Mouse (Mus musculus) forebrain, postnatal 0 days (tissue): ENCODE results near the gene Rps6ka5. TPM values are rescaled to one million over a fixed set of nuclear protein-coding genes. Genes with fewer than 3 reads are reported as not detected.
A peak's percentile ranks its signal among the peaks of the same experiment; 100 is the strongest.

ENCODE experiments used
- ATAC-seq: fragments of 200-750 bp; cut with Nextera tagmentation; 2 replicates; pipeline ENCODE4 v1.8.0; 2017; ENCODE audit warnings: mild to moderate bottlenecking, moderate library complexity
- DNase-seq: peaks from one replicate; pipeline ENCODE4 v3.0.0-alpha.2; 2015
- H3K27ac ChIP-seq: fragments of 300-500 bp; sonication (generic); 2 replicates; pipeline ENCODE4 v1.5.1; 2014; ENCODE audit warnings: low read depth, mild to moderate bottlenecking, antibody characterized with exemption, low read length, moderate library complexity, mixed read lengths
- H3K27me3 ChIP-seq: fragments of 300-500 bp; sonication (generic); 2 replicates; pipeline ENCODE4 v1.6.1; 2014; ENCODE audit warnings: mild to moderate bottlenecking, low read length, mixed read lengths; ENCODE audit not compliant: insufficient read depth
- H3K36me3 ChIP-seq: fragments of 300-500 bp; sonication (generic); 2 replicates; pipeline ENCODE4 v1.6.1; 2014; ENCODE audit warnings: mild to moderate bottlenecking, moderate library complexity; ENCODE audit not compliant: insufficient read depth
- H3K4me1 ChIP-seq: fragments of 300-500 bp; sonication (generic); 2 replicates; pipeline ENCODE4 v1.6.1; 2014; ENCODE audit warnings: antibody characterized with exemption; ENCODE audit not compliant: insufficient read depth
- H3K4me2 ChIP-seq: fragments of 300-500 bp; sonication (generic); 2 replicates; pipeline ENCODE4 v1.6.1; 2014; ENCODE audit warnings: low read depth, mild to moderate bottlenecking, moderate library complexity
- H3K4me3 ChIP-seq: fragments of 300-500 bp; sonication (generic); 2 replicates; pipeline ENCODE4 v1.5.1; 2014; ENCODE audit warnings: low read depth, low read length, mixed read lengths
- H3K9ac ChIP-seq: fragments of 300-500 bp; sonication (generic); 2 replicates; pipeline ENCODE4 v1.6.1; 2014; ENCODE audit warnings: mild to moderate bottlenecking
- H3K9me3 ChIP-seq: fragments of 300-500 bp; sonication (generic); 2 replicates; pipeline ENCODE4 v1.6.1; 2016; ENCODE audit warnings: low read length
- CTCF ChIP-seq: sonication (generic); IDR thresholded peaks from 2 replicates; pipeline ENCODE4 v1.5.1; 2016; ENCODE audit warnings: antibody characterized with exemption, control low read depth, low read depth
- WGBS: fragments of 180-500 bp; shearing (Covaris S2); extraction: QIAGEN DNeasy Blood & Tissue Kit; methylation state at CpG from one replicate; pipeline ENCODE4 v1.1.7; 2014; 5-methylcytosine and 5-hydroxymethylcytosine counted together
- polyA plus RNA-seq: library from polyadenylated mRNA; unstranded; fragments of >200 nt; fragmentation: Nextera tagmentation; extraction: Ambion mirVana; gene quantifications from 2 replicates; pipeline ENCODE4 v1.2.1, GENCODE M21; 2015
- total RNA-seq: library from RNA; depleted of rRNA; stranded (reverse); fragments of >200 nt; gene quantifications from 2 replicates; pipeline ENCODE4 v1.2.3, GENCODE M21; 2014

Gene Rps6ka5
- total and polyA plus RNA-seq, 2 experiments from 2014 or later, result 8.7 to 29.5 TPM

DNA sequence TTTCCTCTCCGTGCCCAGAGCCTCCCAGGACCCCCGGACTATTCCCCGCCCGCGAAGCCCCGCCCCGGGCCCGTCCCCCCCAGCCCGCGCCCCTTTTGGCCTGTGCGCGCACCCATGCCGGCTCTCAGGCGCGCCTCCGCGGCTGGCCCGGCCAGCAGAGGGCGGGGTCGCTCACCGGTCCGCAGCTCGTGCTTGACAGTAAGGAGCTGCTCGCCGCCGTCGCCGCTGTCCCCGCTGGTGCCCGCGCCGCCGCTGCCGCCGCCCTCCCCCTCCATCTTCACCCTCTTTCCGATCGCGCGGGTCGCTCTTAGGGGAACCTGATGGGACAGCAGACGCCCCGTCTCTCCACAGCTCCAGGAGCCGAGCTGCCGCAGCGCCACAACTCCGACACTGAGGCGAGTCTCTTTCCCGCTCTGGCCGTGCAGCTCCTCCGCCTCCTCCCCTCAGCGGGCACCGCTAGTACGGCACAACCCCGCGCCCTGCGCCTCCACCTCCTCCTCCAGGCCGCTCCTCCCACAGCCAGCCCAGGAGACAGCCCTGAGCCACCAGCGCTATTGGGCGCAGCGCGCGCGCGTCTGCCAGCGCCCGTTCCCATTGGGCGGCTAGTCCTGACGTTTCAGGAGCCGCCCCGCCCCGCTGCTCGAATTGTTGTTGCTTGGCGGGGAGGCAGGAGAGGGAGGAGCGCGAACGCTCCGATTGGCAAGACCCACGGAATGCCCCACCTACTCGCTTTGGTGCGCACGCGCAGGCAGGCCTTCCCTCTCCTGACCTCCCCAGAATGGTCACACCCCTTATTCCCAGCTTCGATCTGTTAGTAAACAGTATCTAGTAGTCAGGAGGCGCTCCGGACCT lies 2.0 kb downstream of the Rps6ka5 start:
- ATAC-seq, result peak; percentile 99
- peak overlapping the region; percentile 84 for H3K4me3 ChIP-seq
- H3K9me3 ChIP-seq, result no peaks in the 10 kb centered on the region
- 1% methylated on average over 82 of the region's 85 CpGs for WGBS
- H3K4me1 ChIP-seq, result peaks cover 12% of the 10 kb centered on the region; the same call in 1 of the 2 replicates
- TF ChIP-seq CTCF, result peak; percentile 47
- peak overlapping the region; percentile 88 for H3K27ac ChIP-seq
- DNase-seq, result peak; percentile 100
- H3K27me3 ChIP-seq, result no peaks in the 10 kb centered on the region
- H3K4me2 ChIP-seq, result peak overlapping the region; percentile 74
- H3K36me3 ChIP-seq, result no peaks in the 10 kb centered on the region
- peak overlapping the region; percentile 77 for H3K9ac ChIP-seq

DNA sequence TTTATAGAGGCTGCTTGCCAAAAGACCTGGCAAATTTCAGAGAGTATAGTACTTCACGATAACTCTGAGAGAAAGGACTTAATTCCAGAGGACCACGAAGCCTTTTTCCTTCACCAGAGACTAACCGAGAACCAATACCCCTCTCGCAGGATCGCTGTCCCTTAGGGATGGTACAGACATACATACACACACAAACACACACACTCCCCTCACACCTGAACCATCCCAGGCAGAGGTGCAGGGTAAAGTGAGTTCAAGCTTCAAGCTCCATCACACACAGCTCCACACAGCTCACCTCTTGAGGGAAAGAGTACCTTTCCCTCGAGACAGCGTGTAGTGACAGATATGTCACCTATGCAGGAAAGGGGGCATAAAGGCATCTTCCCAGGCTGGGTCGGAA lies 2.6 kb downstream of the Rps6ka5 start:
- Histone ChIP-seq H3K4me3 (peak overlapping the region; percentile 84), H3K9me3 (no peaks in the 10 kb centered on the region), H3K4me2 (peak overlapping the region; percentile 74), H3K9ac (peak overlapping the region; percentile 77), H3K27ac (peak overlapping the region; percentile 88), H3K36me3 (no peaks in the 10 kb centered on the region), H3K27me3 (no peaks in the 10 kb centered on the region), H3K4me1 (peaks cover 12% of the 10 kb centered on the region; the same call in 1 of the 2 replicates)
- no peak for TF ChIP-seq CTCF
- 2% methylated on average over 8 of the region's 8 CpGs for WGBS
- ATAC-seq (no peak), DNase-seq (no peak)

DNA sequence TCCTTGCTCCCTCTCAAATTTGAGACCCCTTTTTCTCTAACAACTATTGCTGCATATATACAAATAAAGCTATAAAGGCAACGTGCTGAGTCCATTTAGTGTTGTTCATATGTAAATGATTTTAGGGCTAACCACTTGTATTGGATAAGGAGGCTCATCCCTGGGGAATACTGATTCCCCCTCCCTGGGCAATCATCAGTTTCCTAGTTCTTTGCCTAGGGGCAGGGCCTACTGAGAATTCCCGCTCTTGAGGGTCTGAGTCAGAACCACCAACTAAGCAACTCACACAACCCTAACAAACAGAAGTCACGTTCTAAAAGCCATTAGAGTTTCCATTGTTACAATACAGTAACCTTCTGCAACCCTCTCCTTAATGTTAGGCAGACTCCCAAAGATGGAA lies 6.0 kb downstream of the Rps6ka5 start:
- H3K9me3 ChIP-seq, result no peaks in the 10 kb centered on the region
- no peak overlapping the region for H3K27ac ChIP-seq
- TF ChIP-seq CTCF, result no peak
- no peak overlapping the region for H3K4me2 ChIP-seq
- H3K9ac ChIP-seq, result no peak overlapping the region
- DNase-seq, result no peak
- no peak for ATAC-seq
- no peaks in the 10 kb centered on the region for H3K27me3 ChIP-seq
- H3K4me3 ChIP-seq, result no peak overlapping the region
- H3K36me3 ChIP-seq, result no peaks in the 10 kb centered on the region
- 47% methylated on average over 3 of the region's 3 CpGs for WGBS
- H3K4me1 ChIP-seq, result peaks cover 12% of the 10 kb centered on the region; the same call in 1 of the 2 replicates

DNA sequence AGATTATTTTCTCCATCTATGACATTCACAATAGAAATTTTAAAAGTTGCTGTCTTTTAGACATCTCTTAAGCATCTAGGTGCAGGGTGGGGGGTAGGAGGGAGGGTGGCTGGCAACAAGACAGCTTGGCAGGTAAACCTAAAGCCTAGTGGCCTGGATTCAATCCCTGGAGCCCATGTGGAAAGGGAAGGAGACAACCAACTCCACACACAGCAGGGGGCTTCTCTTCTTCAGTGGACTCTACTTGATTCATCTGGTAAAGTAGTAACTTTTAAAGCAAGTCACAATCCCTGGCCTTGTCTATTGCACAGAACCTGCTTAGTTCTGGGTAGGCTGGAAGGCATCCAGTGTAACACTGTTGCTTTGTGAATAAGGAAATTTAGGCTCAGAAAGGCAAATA lies 9.3 kb downstream of the Rps6ka5 start:
- no peaks in the 10 kb centered on the region for H3K9me3 ChIP-seq
- DNase-seq (no peak), ATAC-seq (no peak)
- no peak for TF ChIP-seq CTCF
- H3K27ac ChIP-seq, result no peak overlapping the region
- H3K4me3 ChIP-seq, result no peak overlapping the region
- H3K36me3 ChIP-seq, result no peaks in the 10 kb centered on the region
- no peak overlapping the region for H3K4me2 ChIP-seq
- H3K4me1 ChIP-seq, result no peaks in the 10 kb centered on the region
- no peak overlapping the region for H3K9ac ChIP-seq
- no peaks in the 10 kb centered on the region for H3K27me3 ChIP-seq

DNA sequence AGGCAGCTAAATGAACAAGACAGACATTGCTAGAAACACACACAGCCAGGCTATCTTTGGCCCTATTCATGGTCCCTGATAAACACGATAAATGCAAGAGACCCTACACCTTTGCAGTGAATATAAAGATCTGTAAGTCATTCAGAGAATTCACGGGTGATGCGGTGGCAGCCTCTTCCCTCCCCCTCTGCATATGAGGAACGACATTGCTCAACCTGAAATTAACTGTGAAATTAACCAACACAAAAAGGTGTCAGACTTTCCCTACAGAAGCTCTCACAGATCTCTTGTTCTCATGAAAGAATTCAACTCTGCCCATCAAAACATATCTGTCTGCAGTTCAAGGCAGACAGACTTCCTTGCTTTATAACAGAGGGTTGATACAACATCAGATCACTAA lies 9.8 kb downstream of the Rps6ka5 start:
- Histone ChIP-seq H3K9ac (no peak overlapping the region), H3K27ac (no peak overlapping the region), H3K4me2 (no peak overlapping the region), H3K4me1 (no peaks in the 10 kb centered on the region), H3K27me3 (no peaks in the 10 kb centered on the region), H3K4me3 (no peak overlapping the region), H3K9me3 (no peaks in the 10 kb centered on the region), H3K36me3 (no peaks in the 10 kb centered on the region)
- no peak for DNase-seq
- ATAC-seq, result no peak
- TF ChIP-seq CTCF, result no peak
- 55% methylated on average over 4 of the region's 4 CpGs for WGBS

DNA sequence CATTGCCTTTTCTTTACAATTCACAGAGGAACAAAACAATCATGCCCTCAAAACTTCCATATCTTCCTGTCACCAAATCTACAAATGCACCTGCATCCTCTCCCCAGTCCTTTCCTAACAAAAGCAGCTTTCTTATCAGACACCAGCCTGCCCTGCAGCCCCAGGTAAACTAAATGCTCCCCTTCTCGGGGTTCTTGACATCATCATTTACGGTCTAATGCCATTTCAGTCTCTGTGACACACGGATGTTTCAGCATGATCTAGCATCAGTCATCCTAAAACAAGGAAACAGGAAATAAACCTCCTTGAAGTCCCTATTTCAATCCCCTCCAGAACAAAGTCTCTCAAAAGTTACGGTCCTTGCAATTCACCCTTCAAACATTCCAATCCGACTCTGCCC lies 15.0 kb downstream of the Rps6ka5 start:
- no peak overlapping the region for H3K4me3 ChIP-seq
- ATAC-seq, result no peak
- H3K27me3 ChIP-seq, result no peaks in the 10 kb centered on the region
- H3K9ac ChIP-seq, result no peak overlapping the region
- no peak overlapping the region for H3K27ac ChIP-seq
- DNase-seq, result no peak
- 74% methylated on average over 5 of the region's 5 CpGs for WGBS
- H3K4me1 ChIP-seq, result no peaks in the 10 kb centered on the region
- no peak overlapping the region for H3K4me2 ChIP-seq
- no peak for TF ChIP-seq CTCF
- H3K36me3 ChIP-seq, result no peaks in the 10 kb centered on the region
- no peaks in the 10 kb centered on the region for H3K9me3 ChIP-seq

DNA sequence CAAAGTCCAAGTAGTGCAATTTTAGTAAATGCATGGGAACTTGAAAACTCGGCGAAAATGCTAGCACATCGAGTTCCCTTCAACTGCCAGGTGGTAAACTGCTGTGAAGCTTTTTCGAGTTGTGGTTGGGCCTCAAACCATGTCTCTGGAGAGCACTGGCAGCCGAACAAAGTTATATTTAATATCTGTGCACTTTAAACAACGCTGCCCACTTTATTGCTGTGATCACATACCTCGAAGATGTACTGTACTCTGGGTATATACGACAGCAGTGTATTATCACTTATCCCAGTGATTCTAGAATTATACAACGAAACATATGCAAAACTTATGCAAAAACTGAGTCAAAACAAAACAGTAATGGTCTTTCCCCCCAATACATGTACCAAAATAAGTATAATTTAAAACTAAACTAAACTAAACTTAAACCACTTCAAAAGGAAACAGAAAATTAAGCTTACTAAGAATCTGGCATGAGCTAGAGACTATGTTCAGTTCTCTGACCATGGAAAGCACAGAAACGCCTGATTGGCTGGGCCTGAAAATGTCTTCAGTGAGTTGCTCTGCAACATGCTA lies 15.6 kb downstream of the Rps6ka5 start:
- Histone ChIP-seq H3K4me2 (no peak overlapping the region), H3K27ac (no peak overlapping the region), H3K36me3 (no peaks in the 10 kb centered on the region), H3K4me1 (no peaks in the 10 kb centered on the region), H3K9me3 (no peaks in the 10 kb centered on the region), H3K4me3 (no peak overlapping the region), H3K9ac (no peak overlapping the region), H3K27me3 (no peaks in the 10 kb centered on the region)
- no peak for TF ChIP-seq CTCF
- 63% methylated on average over 10 of the region's 10 CpGs for WGBS
- no peak for DNase-seq
- no peak for ATAC-seq
